Mouse (Mus musculus) embryonic facial prominence, embryonic 11.5 days (tissue): ENCODE results near the gene Rpl22l1. TPM values are rescaled to one million over a fixed set of nuclear protein-coding genes. Genes with fewer than 3 reads are reported as not detected.
A peak's percentile ranks its signal among the peaks of the same experiment; 100 is the strongest.

Source experiments
- ATAC-seq: fragments of 200-750 bp; cut with Nextera tagmentation; replicated peaks from 2 replicates; pipeline ENCODE4 v1.8.0; 2017; ENCODE audit warnings: low read depth; ENCODE audit not compliant: insufficient number of reproducible peaks, low FRiP score, low TSS enrichment
- DNase-seq: peaks from one replicate; pipeline ENCODE4 v3.0.0-alpha.2; 2015; ENCODE audit warnings: low spot score
- H3K27ac ChIP-seq: fragments of 300-500 bp; sonication (generic); replicated peaks from 2 replicates; pipeline ENCODE4 v1.5.1; 2014; ENCODE audit warnings: mild to moderate bottlenecking, low read depth, low read length, control low read depth
- H3K27me3 ChIP-seq: fragments of 300-500 bp; sonication (generic); 2 replicates; pipeline ENCODE4 v1.6.1; 2014; ENCODE audit warnings: mild to moderate bottlenecking, low read length, moderate library complexity, mixed read lengths; ENCODE audit not compliant: control insufficient read depth, insufficient read depth
- H3K36me3 ChIP-seq: fragments of 300-500 bp; sonication (generic); replicated peaks from 2 replicates; pipeline ENCODE4 v1.6.1; 2014; ENCODE audit warnings: low read depth, mild to moderate bottlenecking, low read length, moderate library complexity, mixed read lengths; ENCODE audit not compliant: control insufficient read depth, insufficient read depth
- H3K4me1 ChIP-seq: fragments of 300-500 bp; sonication (generic); 2 replicates; pipeline ENCODE4 v1.6.1; 2014; ENCODE audit warnings: low read length, mixed read lengths; ENCODE audit not compliant: control insufficient read depth, insufficient read depth
- H3K4me2 ChIP-seq: fragments of 300-500 bp; sonication (generic); 2 replicates; pipeline ENCODE4 v1.6.1; 2014; ENCODE audit warnings: low read depth, mild to moderate bottlenecking, control low read depth, low read length, moderate library complexity
- H3K4me3 ChIP-seq: fragments of 300-500 bp; sonication (generic); 2 replicates; pipeline ENCODE4 v1.5.1; 2014; ENCODE audit warnings: low read depth, low read length, control low read depth
- H3K9ac ChIP-seq: fragments of 300-500 bp; sonication (generic); replicated peaks from 2 replicates; pipeline ENCODE4 v1.6.1; 2014; ENCODE audit warnings: mild to moderate bottlenecking, control low read depth, low read length
- H3K9me3 ChIP-seq: fragments of 300-500 bp; sonication (generic); replicated peaks from 2 replicates; pipeline ENCODE4 v1.6.1; 2016; ENCODE audit warnings: mild to moderate bottlenecking, low read length, inconsistent platforms, mixed read lengths; ENCODE audit not compliant: control insufficient read depth
- WGBS: fragments of 180-500 bp; shearing (Covaris S2); extraction: QIAGEN DNeasy Blood & Tissue Kit; methylation state at CpG from one replicate; pipeline ENCODE4 v1.1.7; 2014; 5-methylcytosine and 5-hydroxymethylcytosine counted together
- polyA plus RNA-seq: library from polyadenylated mRNA; unstranded; fragments of >200 nt; fragmentation: Nextera tagmentation; extraction: Ambion mirVana; gene quantifications from 2 replicates; pipeline ENCODE4 v1.2.1, GENCODE M21; 2014

Gene Rpl22l1
- polyA plus RNA-seq, 1 experiment from 2014 or later: 499 TPM

GRCm38 (mm10) chr3:28811441-28811840 lies 6.2 kb downstream of the Rpl22l1 start:
- no peak overlapping the region for H3K4me3 ChIP-seq
- no peaks in the 10 kb centered on the region for H3K9me3 ChIP-seq
- 71% methylated on average over 4 of the region's 4 CpGs for WGBS
- no peaks in the 10 kb centered on the region for H3K4me1 ChIP-seq
- ATAC-seq (no peak), DNase-seq (no peak)
- H3K36me3 ChIP-seq: no peaks in the 10 kb centered on the region
- no peaks in the 10 kb centered on the region for H3K27me3 ChIP-seq
- no peak overlapping the region for H3K4me2 ChIP-seq
- H3K9ac ChIP-seq: no peak overlapping the region
- no peak overlapping the region for H3K27ac ChIP-seq

GRCm38 (mm10) chr3:28814361-28814760 lies 9.1 kb downstream of the Rpl22l1 start:
- DNase-seq (peak; percentile 88), ATAC-seq (no peak)
- Histone ChIP-seq H3K4me1 (no peaks in the 10 kb centered on the region), H3K27me3 (no peaks in the 10 kb centered on the region), H3K9ac (no peak overlapping the region), H3K27ac (no peak overlapping the region), H3K4me2 (no peak overlapping the region), H3K9me3 (no peaks in the 10 kb centered on the region), H3K4me3 (no peak overlapping the region), H3K36me3 (no peaks in the 10 kb centered on the region)
- 20% methylated on average over 4 of the region's 4 CpGs for WGBS

- DNase-seq: no peak
- WGBS: 74% methylated on average over 4 of the region's 4 CpGs
- Histone ChIP-seq H3K4me1 (no peaks in the 10 kb centered on the region), H3K27ac (no peak overlapping the region), H3K9ac (no peak overlapping the region), H3K27me3 (no peaks in the 10 kb centered on the region), H3K4me2 (no peak overlapping the region), H3K9me3 (no peaks in the 10 kb centered on the region), H3K36me3 (no peaks in the 10 kb centered on the region), H3K4me3 (no peak overlapping the region)
- no peak for ATAC-seq
Measured at GRCm38 (mm10) chr3:28816010-28816540, 10.8 kb downstream of the Rpl22l1 start.

- ATAC-seq: no peak
- no peaks in the 10 kb centered on the region for H3K36me3 ChIP-seq
- H3K9ac ChIP-seq: no peak overlapping the region
- no peak overlapping the region for H3K4me2 ChIP-seq
- no peaks in the 10 kb centered on the region for H3K27me3 ChIP-seq
- no peak overlapping the region for H3K4me3 ChIP-seq
- WGBS: 92% methylated on average over 1 of the region's 1 CpGs
- DNase-seq: no peak
- H3K4me1 ChIP-seq: no peaks in the 10 kb centered on the region
- H3K9me3 ChIP-seq: no peaks in the 10 kb centered on the region
- no peak overlapping the region for H3K27ac ChIP-seq
Measured at GRCm38 (mm10) chr3:28826272-28826671, 21.0 kb downstream of the Rpl22l1 start.

- no peaks in the 10 kb centered on the region for H3K27me3 ChIP-seq
- H3K9ac ChIP-seq: no peak overlapping the region
- WGBS: 92% methylated on average over 2 of the region's 2 CpGs
Measured at GRCm38 (mm10) chr3:28827605-28828004, 22.4 kb downstream of the Rpl22l1 start.

GRCm38 (mm10) chr3:28829454-28829853 lies 24.2 kb downstream of the Rpl22l1 start:
- Histone ChIP-seq H3K9me3 (no peaks in the 10 kb centered on the region), H3K27ac (no peak overlapping the region), H3K9ac (no peak overlapping the region), H3K4me3 (no peak overlapping the region), H3K36me3 (no peaks in the 10 kb centered on the region), H3K27me3 (no peaks in the 10 kb centered on the region), H3K4me1 (no peaks in the 10 kb centered on the region), H3K4me2 (no peak overlapping the region)
- DNase-seq (no peak), ATAC-seq (no peak)
- WGBS: 73% methylated on average over 2 of the region's 2 CpGs

More at GRCm38 (mm10) chr3:28827605-28828004, 22.4 kb downstream of the Rpl22l1 start:
- Histone ChIP-seq H3K4me1 (no peaks in the 10 kb centered on the region), H3K4me2 (no peak overlapping the region), H3K4me3 (no peak overlapping the region), H3K36me3 (no peaks in the 10 kb centered on the region), H3K27ac (no peak overlapping the region), H3K9me3 (no peaks in the 10 kb centered on the region)
- ATAC-seq (no peak), DNase-seq (no peak)

GRCm38 (mm10) chr3:28836796-28837371 lies 31.6 kb downstream of the Rpl22l1 start:
- Histone ChIP-seq H3K4me1 (no peaks in the 10 kb centered on the region), H3K4me2 (no peak overlapping the region), H3K27me3 (no peaks in the 10 kb centered on the region), H3K9me3 (no peaks in the 10 kb centered on the region), H3K27ac (no peak overlapping the region), H3K4me3 (no peak overlapping the region), H3K9ac (no peak overlapping the region), H3K36me3 (no peaks in the 10 kb centered on the region)
- DNase-seq (no peak), ATAC-seq (no peak)
- WGBS: 77% methylated on average over 2 of the region's 2 CpGs

- ATAC-seq: no peak
- no peaks in the 10 kb centered on the region for H3K27me3 ChIP-seq
- no peak overlapping the region for H3K27ac ChIP-seq
- DNase-seq: no peak
- no peaks in the 10 kb centered on the region for H3K9me3 ChIP-seq
- H3K36me3 ChIP-seq: no peaks in the 10 kb centered on the region
- no peak overlapping the region for H3K9ac ChIP-seq
- H3K4me3 ChIP-seq: no peak overlapping the region
- no peaks in the 10 kb centered on the region for H3K4me1 ChIP-seq
- 28% methylated on average over 3 of the region's 3 CpGs for WGBS
- H3K4me2 ChIP-seq: no peak overlapping the region
Measured at GRCm38 (mm10) chr3:28841886-28842649, 36.8 kb downstream of the Rpl22l1 start.
